Mouse (Mus musculus) kidney, adult 11 months (tissue): Measurements from ENCODE around the gene Bcl2l1.

ENCODE experiments used
- DNase-seq: peaks from one replicate; pipeline ENCODE4 v3.0.0; 2022

Gene Bcl2l1

GRCm38 (mm10) chr2:152734984-152735383 is 96.5 kb downstream of the Bcl2l1 start:
- DNase-seq = peak; percentile 96

- DNase-seq = no peak
Observed at GRCm38 (mm10) chr2:152734501-152734900, 97.0 kb downstream of the Bcl2l1 start.

- peak; percentile 50 for DNase-seq
Observed at GRCm38 (mm10) chr2:152733201-152733600, 98.3 kb downstream of the Bcl2l1 start.
